Mouse (Mus musculus): Measurements from ENCODE around the gene Arl3.

The Arl3 gene

GRCm38 (mm10) chr19:46572951-46573937, at the start of gene Arl3, which contains the start of gene Sfxn2:
Arl3 (minus strand) TSS chr19:46573198.
Sfxn2 (plus strand) TSS chr19:46573365.
- peak; percentile 97 for DNase-seq (ENCODE audit: low read depth)

GRCm38 (mm10) chr19:46622659-46623193, 49.7 kb upstream of the Arl3 start:
- no peak for DNase-seq (ENCODE audit: low read depth)

GRCm38 (mm10) chr19:46621236-46622183, 48.5 kb upstream of the Arl3 start:
- DNase-seq (ENCODE audit: low read depth), result no peak

- DNase-seq (ENCODE audit: low read depth), result peak; percentile 92
These were observed 47.2 kb upstream of the Arl3 start for GRCm38 (mm10) chr19:46620016-46620808.

GRCm38 (mm10) chr19:46619518-46619917, 46.5 kb upstream of the Arl3 start:
- no peak for DNase-seq (ENCODE audit: low read depth)

- peak; percentile 63 for DNase-seq (ENCODE audit: low read depth)
These were observed 46.0 kb upstream of the Arl3 start for GRCm38 (mm10) chr19:46619001-46619400.

GRCm38 (mm10) chr19:46618322-46618721, 45.3 kb upstream of the Arl3 start:
- peak; percentile 78 for DNase-seq (ENCODE audit: low read depth)

GRCm38 (mm10) chr19:46617361-46617760, 44.4 kb upstream of the Arl3 start:
- peak; percentile 71 for DNase-seq (ENCODE audit: low read depth)

- DNase-seq (ENCODE audit: low read depth), result no peak
These were observed 43.4 kb upstream of the Arl3 start for GRCm38 (mm10) chr19:46616378-46616777.

- no peak for DNase-seq (ENCODE audit: low read depth)
These were observed 35.2 kb upstream of the Arl3 start for GRCm38 (mm10) chr19:46608158-46608557.

GRCm38 (mm10) chr19:46607424-46607823, 34.4 kb upstream of the Arl3 start:
- DNase-seq (ENCODE audit: low read depth), result peak; percentile 68

GRCm38 (mm10) chr19:46606718-46607117, 33.7 kb upstream of the Arl3 start:
- peak; percentile 62 for DNase-seq (ENCODE audit: low read depth)

GRCm38 (mm10) chr19:46602406-46602805, 29.4 kb upstream of the Arl3 start:
- DNase-seq (ENCODE audit: low read depth), result no peak

- no peak for DNase-seq (ENCODE audit: low read depth)
These were observed 28.5 kb upstream of the Arl3 start for GRCm38 (mm10) chr19:46601491-46601890.

GRCm38 (mm10) chr19:46600371-46600770, 27.4 kb upstream of the Arl3 start:
- DNase-seq (ENCODE audit: low read depth), result no peak

- peak; percentile 32 for DNase-seq (ENCODE audit: low read depth)
These were observed 26.6 kb upstream of the Arl3 start for GRCm38 (mm10) chr19:46599375-46600256.

- DNase-seq (ENCODE audit: low read depth), result peak; percentile 98
These were observed 25.8 kb upstream of the Arl3 start, which contains the start of gene Wbp1l for GRCm38 (mm10) chr19:46598720-46599252. Wbp1l (plus strand) TSS chr19:46599084.

GRCm38 (mm10) chr19:46598187-46598586, 25.2 kb upstream of the Arl3 start:
- no peak for DNase-seq (ENCODE audit: low read depth)

- no peak for DNase-seq (ENCODE audit: low read depth)
These were observed 19.9 kb upstream of the Arl3 start for GRCm38 (mm10) chr19:46592751-46593439.

All from naive thymus-derived CD4-positive, alpha-beta T cell, adult 2 months (primary cell).